Mouse (Mus musculus): ENCODE results near the gene Cdh12. TPM values are rescaled to one million over a fixed set of nuclear protein-coding genes. Genes with fewer than 3 reads are reported as not detected.
"Not testable (repeated sequence)": the region's sequence is repeated elsewhere in the genome, so short reads cannot be mapped to it uniquely, and the experiment has no call there.

Cdh12 gene
- total RNA-seq, 2 experiments from 2014 or later: 45.6 to 49.0 TPM

DNA sequence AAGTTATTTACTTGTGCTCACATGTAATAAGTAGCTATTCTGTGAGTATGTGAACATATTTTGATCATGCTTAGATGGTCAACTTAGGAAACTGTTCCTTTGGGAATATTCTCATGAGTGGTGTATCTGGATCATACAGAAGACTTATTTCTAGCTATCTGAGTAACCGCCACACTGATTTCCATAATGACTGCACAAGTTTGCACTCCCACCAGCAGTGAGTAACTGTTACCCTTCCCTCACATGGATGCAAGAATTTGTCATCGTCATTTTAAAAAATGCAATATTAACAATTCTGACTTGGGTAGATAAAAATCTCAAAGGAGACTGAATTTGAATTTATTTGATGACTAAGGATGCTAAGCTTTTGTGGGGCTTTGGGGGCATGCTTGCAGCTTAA, 522.0 kb downstream of the Cdh12 start:
- intact Hi-C loops (cut with DNase I): loop anchor here (5.0 kb wide), 1 partner anchor 436 kb away; no protein-coding TSS in a partner anchor
- no peak overlapping the region for H3K4me3 ChIP-seq
- DNase-seq (ENCODE audit: extremely low spot score in 1 of 2, low spot score in 2 of 2): no peak

DNA sequence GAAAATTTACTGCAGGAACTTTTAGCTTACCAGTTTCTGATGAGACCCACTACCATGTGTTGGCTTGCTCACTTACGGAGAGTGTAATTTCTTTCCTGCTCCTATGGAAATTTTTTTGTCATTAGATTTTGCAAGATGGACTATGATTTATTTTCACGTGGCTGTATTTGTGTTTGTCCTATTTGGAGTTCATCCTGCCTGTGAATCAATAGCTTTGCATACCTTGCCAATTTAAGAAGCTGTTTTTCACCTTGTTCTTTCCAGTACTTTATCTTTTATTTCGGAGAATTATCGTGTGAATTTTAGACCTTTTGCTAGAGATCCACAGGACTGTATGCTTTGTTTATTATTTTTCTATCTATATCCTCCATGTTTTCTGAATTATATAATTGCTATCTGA, 551.5 kb downstream of the Cdh12 start:
- H3K27ac ChIP-seq: no peak overlapping the region
- no peak overlapping the region for H3K4me3 ChIP-seq
- no peak for TF ChIP-seq CTCF (IDR thresholded peaks at IDR 0.05)
- intact Hi-C loops (cut with DNase I): no loop called here
- no peak for DNase-seq (ENCODE audit: extremely low spot score in 1 of 2, low spot score in 2 of 2)

More for the DNA sequence above, 522.0 kb downstream of the Cdh12 start:
- no peak overlapping the region for H3K27ac ChIP-seq
- no peak for TF ChIP-seq CTCF (IDR thresholded peaks at IDR 0.05)

DNA sequence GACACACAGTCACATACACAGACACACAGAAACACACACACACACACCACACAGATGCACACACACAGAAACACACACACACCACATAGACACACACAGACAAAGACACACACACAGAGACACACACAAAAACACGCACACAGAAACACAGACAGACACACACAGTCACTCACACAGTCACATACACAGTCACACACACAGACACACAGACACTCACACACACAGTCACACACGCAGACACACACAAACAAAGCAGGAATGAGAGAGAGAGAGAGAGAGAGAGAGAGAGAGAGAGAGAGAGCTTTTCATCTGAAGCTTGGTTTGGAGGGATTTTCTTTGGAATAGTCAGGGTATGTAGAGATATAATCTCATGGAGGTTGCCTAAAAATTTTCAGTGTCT, 558.9 kb downstream of the Cdh12 start:
- Histone ChIP-seq H3K4me3 (no peak overlapping the region), H3K27ac (no peak overlapping the region)
- DNase-seq (ENCODE audit: extremely low spot score in 1 of 2, low spot score in 2 of 2): no peak
- no peak for TF ChIP-seq CTCF (IDR thresholded peaks at IDR 0.05)
- intact Hi-C loops (cut with DNase I): no loop called here

DNA sequence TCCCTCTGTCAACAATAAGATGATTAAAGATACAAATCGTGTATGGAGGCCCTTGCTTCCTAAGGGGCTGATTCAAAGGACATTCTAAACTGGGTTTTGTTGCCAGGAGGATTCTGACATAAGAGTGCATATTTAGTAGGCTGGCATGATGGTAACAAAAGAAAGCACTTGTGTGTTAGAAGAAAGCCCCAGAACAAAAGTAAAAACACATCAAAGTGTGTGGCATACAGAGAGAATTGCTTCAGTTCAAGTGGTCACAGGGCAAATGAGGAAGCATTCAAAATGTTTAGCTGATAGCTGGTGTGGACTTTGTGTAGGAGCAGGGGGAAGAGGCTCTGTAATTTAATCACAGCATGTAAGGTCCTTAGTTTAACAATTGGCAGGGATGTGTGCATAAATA, 559.4 kb downstream of the Cdh12 start:
- intact Hi-C loops (cut with DNase I): no loop called here
- DNase-seq (ENCODE audit: extremely low spot score in 1 of 2, low spot score in 2 of 2): no peak
- no peak for TF ChIP-seq CTCF (IDR thresholded peaks at IDR 0.05)
- Histone ChIP-seq H3K4me3 (no peak overlapping the region), H3K27ac (no peak overlapping the region)

DNA sequence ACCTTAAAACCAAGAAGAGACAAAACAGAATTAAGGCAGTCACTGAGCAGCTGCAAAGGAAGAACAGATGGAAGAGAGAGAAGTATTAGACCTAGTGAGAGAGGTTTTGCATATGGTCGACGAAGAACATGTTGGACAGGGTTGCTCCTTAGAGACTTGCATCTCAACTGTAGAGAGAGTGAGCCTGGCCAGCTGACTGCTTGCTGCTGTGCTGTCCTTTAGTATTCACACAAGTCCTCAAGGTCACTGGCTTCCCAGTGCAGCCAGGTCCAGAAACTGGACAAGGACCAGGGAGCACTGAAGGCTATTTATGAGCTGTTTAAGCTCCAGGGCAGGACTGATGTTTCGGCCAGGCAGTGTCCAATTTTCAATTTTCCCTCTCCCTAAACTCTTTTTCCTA, 559.9 kb downstream of the Cdh12 start:
- Histone ChIP-seq H3K27ac (no peak overlapping the region), H3K4me3 (no peak overlapping the region)
- intact Hi-C loops (cut with DNase I): no loop called here
- TF ChIP-seq CTCF (IDR thresholded peaks at IDR 0.05): no peak
- DNase-seq (ENCODE audit: extremely low spot score in 1 of 2, low spot score in 2 of 2): no peak

- H3K27ac ChIP-seq: no peak overlapping the region
- intact Hi-C loops (cut with DNase I): no loop called here
- no peak for TF ChIP-seq CTCF (IDR thresholded peaks at IDR 0.05)
- H3K4me3 ChIP-seq: no peak overlapping the region
- DNase-seq (ENCODE audit: extremely low spot score in 1 of 2, low spot score in 2 of 2): no peak
Measured at GRCm38 (mm10) chr15:21063683-21064082, 614.6 kb downstream of the Cdh12 start.

- Histone ChIP-seq H3K4me3 (no peak overlapping the region), H3K27ac (no peak overlapping the region)
- no peak for DNase-seq (ENCODE audit: extremely low spot score in 1 of 2, low spot score in 2 of 2)
- intact Hi-C loops (cut with DNase I): no loop called here
- TF ChIP-seq CTCF (IDR thresholded peaks at IDR 0.05): no peak
Measured at GRCm38 (mm10) chr15:21069264-21069663, 620.2 kb downstream of the Cdh12 start.

DNA sequence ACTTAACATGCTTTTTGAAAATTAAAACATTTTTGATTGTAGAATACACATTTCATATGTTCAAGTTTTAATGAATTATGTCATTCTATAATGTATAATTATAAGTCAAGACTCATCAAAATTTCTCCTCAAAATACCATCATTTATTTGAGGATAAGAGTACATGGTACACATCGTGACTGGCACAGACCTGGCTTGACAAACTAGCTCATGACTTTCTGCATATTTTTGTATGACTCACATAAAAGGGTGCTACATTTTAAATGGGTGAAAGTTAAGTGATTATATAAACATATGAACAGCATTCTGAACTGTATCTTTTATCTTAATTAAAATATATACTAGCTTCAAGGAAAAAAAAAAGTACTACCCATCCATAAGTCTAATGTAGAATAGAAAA, 643.8 kb downstream of the Cdh12 start:
- Histone ChIP-seq H3K27ac (no peak overlapping the region), H3K4me3 (no peak overlapping the region)
- intact Hi-C loops (cut with DNase I): no loop called here
- no peak for DNase-seq (ENCODE audit: extremely low spot score in 1 of 2, low spot score in 2 of 2)
- TF ChIP-seq CTCF (IDR thresholded peaks at IDR 0.05): no peak

DNA sequence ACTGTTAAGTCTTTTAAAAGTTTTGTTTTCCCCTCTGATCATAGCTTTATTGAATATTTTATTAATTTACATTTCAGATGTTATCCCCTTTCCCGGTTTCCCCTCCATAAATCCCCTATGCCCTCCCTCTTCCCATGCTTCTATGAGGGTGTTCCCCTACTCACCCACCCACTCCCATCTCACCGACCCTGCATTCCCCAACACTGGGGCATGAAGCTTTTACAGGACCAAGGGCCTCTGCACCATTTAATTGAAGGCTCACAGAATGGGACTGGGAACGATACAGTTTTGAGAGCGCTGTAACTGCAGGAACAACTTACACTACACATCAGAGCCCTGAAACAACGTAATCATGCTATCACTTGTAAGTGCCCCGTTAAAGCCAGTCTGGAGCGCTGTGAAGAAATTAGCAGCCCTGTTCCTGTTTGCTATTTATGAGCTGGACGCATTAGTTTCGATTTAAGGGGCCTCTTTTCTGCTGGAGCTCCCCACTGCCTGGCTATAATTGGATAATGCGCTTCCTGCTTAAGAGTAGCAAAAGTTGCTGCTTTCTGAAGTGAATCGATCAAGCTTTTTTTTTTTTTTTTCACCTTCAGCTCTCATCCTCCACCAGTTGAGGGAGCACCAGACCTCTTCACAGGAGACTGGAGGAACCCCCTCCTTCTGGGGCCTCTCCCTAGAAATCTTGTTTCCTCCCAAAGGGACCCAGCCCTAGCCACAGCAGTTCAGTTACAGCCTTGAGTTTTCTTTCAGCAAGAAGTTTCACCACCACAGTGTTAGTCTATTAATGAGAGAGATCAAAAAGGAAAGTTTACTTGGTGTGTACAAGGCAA, 660.2 kb downstream of the Cdh12 start:
- Histone ChIP-seq H3K27ac (peak overlapping the region; percentile 24; the same call in 1 of the 2 replicates), H3K4me3 (peak overlapping the region; percentile 29)
- no peak for DNase-seq (ENCODE audit: extremely low spot score in 1 of 2, low spot score in 2 of 2)
- intact Hi-C loops (cut with DNase I): no loop called here
- TF ChIP-seq CTCF (IDR thresholded peaks at IDR 0.05): peak; percentile 43

- Histone ChIP-seq H3K27ac (peak overlapping the region; percentile 85), H3K4me3 (peak overlapping the region; percentile 57)
- DNase-seq (ENCODE audit: extremely low spot score in 1 of 2, low spot score in 2 of 2): peak in 1 of 2 experiments; percentile 21
- no peak for TF ChIP-seq CTCF (IDR thresholded peaks at IDR 0.05)
- intact Hi-C loops (cut with DNase I): no loop called here
Measured at GRCm38 (mm10) chr15:21109889-21110500, 660.9 kb downstream of the Cdh12 start.

- Histone ChIP-seq H3K27ac (peak overlapping the region; percentile 85), H3K4me3 (peak overlapping the region; percentile 57)
- DNase-seq (ENCODE audit: extremely low spot score in 1 of 2, low spot score in 2 of 2): peak; percentile 15 to 33
- intact Hi-C loops (cut with DNase I): loop anchor here (1.0 kb wide), 1 partner anchor 294 kb away; no protein-coding TSS in a partner anchor
- no peak for TF ChIP-seq CTCF (IDR thresholded peaks at IDR 0.05)
Measured at GRCm38 (mm10) chr15:21110874-21111603, 662.0 kb downstream of the Cdh12 start.

- H3K4me3 ChIP-seq; DNase-seq (ENCODE audit: extremely low spot score in 1 of 2, low spot score in 2 of 2); H3K27ac ChIP-seq; intact Hi-C loops (cut with DNase I): not testable (repeated sequence)
Measured at GRCm38 (mm10) chr15:21114775-21115174, 665.7 kb downstream of the Cdh12 start.

Data from left cerebral cortex, adult 2 months (tissue).